Mouse (Mus musculus): Measurements from ENCODE around the gene Calr. TPM values are rescaled to one million over a fixed set of nuclear protein-coding genes. Genes with fewer than 3 reads are reported as not detected.

The Calr gene
- total RNA-seq (2023; ENCODE audit: inconsistent age) = 564 to 720 TPM (median 619 TPM) in 4 replicates

DNA sequence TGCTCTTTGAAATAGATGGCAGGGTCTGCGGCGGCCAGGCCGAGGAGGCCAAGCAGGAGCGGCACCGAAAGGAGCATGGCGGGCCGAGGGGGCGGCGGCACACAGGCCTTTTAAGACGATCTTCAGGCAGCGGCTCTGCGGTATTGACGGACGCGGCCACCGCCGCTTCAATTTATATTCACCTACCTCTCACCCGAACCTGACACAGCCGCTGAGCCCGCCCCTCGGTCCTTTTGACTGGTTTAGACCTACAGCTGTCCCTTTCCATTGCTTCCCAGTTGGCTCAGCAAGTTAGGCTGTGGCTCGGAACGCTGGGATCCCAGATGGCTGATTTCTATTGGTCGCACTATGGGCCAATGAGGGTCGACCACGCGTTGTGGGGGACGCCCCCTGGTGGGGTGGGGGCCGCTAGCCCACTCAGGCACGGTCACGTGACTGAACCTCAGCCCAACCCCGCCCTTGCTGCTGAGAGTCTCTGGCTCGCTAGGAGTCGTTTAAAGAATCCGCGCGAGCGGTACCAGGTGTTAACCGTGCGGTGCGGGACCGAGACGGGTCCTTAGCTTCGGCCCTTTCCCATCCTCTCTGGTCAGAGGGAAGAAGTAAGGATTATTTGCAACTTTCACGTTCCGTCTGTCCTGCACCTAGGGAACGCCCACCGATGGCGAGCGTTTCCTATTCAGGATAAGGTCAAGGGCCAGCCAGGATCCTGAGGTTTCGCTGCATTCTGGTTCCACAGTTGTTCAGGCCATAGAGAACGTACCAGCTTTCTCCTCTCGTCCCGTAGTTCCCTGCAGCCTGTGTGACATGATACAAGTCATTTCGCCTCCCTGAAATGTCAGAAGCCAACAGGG lies at the start of gene Calr:
Gene Calr (minus strand): TSS at position 213 of the 851 bp plus-strand sequence.

DNA sequence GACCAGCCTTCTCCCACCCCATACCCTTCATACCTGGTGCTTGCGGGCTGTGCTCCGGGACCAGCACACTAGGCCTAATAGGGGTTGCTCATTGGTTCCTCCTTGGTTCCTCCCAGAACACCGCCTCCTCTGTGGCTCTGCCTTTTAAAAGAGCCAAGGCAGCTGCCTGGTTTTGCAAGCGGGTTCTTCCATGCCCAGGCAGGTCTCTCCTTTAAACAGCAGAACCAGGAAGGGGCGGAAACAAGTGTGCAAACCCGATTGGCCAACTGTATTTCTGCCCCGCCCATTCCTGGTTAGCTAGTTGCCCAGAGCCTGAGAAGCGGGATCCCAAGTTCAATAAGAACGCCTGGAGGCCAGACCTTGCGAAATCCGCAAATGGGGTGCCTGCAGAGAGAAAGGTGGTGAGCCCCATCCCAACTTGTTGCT lies 47.0 kb upstream of the Calr start, which contains the start of gene Gcdh:
Gene Gcdh (minus strand): TSS at position 213 of the 426 bp plus-strand sequence.

DNA sequence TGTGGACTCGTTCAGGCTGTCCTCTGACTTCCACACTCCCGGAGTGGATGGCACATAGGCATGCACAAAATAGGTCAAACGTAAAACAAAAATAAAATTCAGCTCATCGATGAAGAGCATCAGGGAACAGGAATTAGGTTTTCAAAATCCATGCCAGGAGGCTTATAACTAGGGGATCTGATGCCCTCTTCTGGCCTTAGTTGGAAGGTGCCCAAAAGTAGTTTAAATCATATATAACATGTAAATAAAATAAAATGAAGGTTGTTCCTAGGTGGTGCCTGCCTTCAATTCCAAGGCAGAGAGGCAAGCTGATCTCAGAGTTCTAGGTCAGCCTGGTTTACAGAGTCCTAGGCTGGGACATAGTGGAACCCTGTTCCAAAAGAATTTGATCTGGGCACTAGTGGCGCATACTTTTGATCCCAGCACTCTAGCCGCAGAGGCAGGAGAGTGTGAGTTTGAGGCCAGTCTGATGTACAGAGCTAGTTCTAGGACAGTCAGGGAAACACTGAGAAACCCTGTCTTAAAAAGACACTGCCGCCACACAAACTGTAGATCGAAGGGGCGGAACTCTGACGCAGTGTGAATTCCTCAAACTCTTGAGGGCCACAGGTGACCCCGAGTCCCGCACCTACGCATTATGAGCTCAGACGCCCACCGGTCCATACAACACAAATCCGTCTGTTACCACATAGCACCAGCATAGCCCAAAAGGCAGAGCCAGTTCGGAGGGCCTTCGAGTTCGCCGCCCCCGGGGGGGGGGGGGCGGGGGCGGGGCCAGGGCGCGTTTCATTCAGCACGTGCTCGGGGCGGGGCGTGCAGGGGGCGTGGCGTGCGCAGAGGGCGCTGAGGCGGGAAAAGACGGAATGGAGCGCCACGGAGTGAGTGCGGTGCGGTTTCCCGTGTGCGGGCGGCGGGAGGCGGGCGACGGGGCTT lies 24.9 kb upstream of the Calr start, which contains the start of gene Syce2:
Gene Syce2 (plus strand): TSS at position 736 of the 933 bp plus-strand sequence.

DNA sequence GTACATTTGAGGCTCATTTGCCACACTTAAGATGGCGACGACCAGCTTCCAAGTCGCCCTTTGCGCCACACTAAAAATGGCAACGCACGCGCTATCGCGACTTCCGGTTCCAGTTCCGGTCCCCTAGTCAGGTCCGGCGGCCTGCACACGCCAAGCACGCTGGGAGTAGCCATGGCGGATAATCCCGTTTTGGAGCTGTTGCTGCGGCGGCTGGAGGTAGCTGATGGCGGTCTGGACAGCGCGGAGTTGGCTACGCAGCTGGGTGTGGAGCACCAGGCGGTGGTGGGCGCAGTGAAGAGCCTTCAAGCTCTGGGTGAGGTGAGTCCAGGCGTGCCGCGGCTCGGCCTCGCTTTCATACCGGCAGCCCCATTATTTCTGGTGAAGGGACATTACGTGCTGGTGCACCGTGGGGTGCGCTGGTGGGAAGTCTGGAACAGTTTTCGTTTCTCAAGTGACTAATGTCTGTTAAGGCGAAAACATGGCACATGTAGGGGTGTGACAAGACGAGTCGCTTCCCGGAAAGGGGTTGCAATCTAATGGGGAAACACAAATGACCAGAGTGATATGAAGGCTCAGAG lies 10.2 kb upstream of the Calr start, which contains the start of gene Farsa:
Gene Farsa (plus strand): TSS at position 126 of the 578 bp plus-strand sequence.

DNA sequence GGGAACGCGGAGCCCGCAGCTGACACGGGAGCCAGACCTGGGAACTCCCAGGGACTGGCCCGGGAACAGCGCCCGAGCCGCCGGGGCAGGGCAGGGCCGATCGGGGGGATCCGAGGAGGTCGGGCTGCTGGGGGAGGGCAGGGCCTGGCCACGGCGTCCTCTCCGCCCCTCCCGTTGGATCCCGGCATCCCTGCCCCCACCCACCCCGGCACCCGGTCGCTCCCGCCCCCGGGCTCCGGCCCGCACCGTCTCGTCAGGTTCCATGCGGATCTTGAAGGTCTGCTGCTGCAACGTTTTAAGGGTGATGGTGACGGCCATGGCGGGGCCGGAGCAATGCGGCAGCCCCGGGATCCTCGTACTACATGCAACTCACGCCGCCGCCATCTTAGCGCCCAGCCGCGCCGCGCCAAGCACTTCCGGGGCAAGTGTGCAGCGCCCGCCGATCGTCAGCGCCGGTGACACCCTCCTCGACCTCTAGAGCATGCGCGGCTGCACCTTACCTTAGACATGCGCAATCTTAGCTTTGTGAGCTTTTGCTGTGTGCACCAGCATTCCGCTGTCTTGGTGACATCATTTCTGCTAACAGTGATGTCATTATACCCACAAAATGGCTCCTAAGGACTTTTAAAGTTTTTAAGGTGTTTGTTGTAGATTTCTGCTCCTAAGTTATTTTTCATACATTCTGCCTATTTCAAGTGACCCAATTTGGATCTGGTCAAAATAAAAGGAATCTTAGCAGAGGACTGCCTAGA lies 6.3 kb downstream of the Calr start, which contains the start of gene Rad23a:
Gene Rad23a (minus strand): TSS at position 418 of the 752 bp plus-strand sequence.

DNA sequence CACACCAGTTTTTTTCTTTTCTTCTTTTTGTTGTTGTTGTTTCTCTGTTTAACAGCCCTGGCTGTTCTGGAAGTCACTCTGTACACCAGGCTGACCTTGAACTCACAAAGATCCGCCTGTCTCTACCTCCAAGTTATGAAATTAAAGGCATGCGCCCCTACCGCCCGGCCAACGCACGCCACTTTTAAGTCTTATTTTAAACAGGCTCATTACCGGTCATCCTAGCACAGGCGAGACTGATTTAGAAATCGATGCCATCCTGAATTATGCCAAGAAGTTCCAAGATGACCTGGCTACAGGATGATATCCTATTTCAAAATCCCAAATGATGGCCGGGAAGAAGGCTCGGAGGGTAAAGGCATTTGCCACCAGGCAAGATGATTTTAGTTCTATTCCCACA lies 15.2 kb downstream of the Calr start, which contains the start of gene Gadd45gip1:
Gene Gadd45gip1 (plus strand): TSS at position 33 of the 400 bp plus-strand sequence.

DNA sequence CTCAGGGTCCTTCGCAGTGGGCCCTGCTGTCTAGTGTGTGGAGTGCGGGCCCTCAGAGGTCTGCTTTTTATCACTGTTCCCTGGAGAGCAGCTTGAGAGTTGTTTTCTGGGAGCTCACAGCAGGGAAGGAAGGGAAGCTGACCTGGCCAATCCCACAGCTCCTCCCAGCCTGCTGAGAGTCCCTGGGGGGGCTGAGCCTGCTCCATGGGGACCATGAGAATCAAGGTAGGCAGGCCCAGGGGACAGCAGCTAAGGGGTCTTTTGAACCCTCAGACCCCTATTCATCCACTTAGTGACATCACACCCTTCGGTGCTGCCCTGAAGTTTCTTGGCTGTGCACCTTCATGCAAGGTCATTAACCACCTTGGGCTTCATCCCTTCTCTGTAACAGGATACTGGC lies 24.0 kb downstream of the Calr start, which contains the start of gene Dand5:
Gene Dand5 (minus strand): TSS at position 101 of the 400 bp plus-strand sequence.

DNA sequence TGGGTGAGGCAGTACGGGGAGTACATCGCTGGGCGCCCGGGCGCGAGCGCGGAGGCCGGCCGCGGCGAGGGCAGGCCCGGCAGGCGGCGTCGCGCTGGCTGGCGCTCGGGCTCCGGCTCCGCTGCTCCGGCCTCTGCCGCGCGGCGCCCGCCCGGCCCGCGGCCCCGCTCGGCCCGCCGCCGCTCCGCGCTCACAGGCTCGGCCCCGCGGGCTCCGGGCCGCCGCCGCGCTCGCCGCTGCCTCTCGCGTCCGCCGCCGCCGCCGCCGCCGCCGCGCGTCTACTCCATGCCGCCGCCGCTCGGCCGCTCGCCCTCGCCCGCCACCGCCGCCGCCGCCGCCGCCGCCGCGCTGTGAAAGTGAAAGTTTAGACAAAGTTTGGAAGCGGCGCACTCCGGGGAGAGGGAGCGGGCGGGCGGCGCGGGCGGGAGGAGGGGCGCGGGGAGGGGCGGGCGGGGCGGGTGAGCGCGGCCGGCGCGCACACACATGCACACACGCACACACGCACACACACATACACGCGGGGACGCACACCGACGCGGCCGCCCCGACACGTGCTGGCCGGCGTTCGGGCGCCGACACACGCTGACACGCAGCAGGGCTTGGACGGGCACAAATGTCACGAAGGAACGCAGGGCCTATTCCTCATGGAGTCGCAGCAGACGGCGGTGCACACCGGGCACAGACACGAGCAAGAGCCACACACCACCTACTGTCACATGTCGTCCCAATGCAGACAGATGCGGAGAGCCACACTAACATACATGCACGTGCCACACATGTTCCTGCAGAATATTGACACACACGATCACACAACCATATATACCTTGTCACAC lies 46.5 kb downstream of the Calr start, which contains the start of gene Nfix:
Gene Nfix (minus strand): TSS at position 346 of the 833 bp plus-strand sequence.

Other genes starting within 250 kb of the Calr start
- 211 to 281 TPM (median 245 TPM) in 4 replicates for gene Ier2, start 184.1 kb downstream of the Calr start, total RNA-seq (2023; ENCODE audit: inconsistent age)
- 180 to 199 TPM (median 184 TPM) in 4 replicates for gene Trmt1, start 160.6 kb downstream of the Calr start, total RNA-seq (2023; ENCODE audit: inconsistent age)
- gene Nacc1, start 159.1 kb downstream of the Calr start, total RNA-seq (2023; ENCODE audit: inconsistent age) = 57.6 to 63.9 TPM (median 60.3 TPM) in 4 replicates
- 129 to 151 TPM (median 133 TPM) in 4 replicates for gene Lyl1, start 145.5 kb downstream of the Calr start, total RNA-seq (2023; ENCODE audit: inconsistent age)
- gene G430095P16Rik, start 123.9 kb downstream of the Calr start, total RNA-seq (2023; ENCODE audit: inconsistent age) = not detected in 4 replicates
- 1.4 to 4.3 TPM (median 2.8 TPM) in 4 replicates for gene Nfix, start 46.6 kb downstream of the Calr start, total RNA-seq (2023; ENCODE audit: inconsistent age)
- gene Dand5, start 24.1 kb downstream of the Calr start, total RNA-seq (2023; ENCODE audit: inconsistent age) = 2.2 to 3.3 TPM (median 2.8 TPM) in 4 replicates
- 11.4 to 12.8 TPM (median 11.7 TPM) in 4 replicates for gene Gadd45gip1, start 15.4 kb downstream of the Calr start, total RNA-seq (2023; ENCODE audit: inconsistent age)
- gene Rad23a, start 6.3 kb downstream of the Calr start, total RNA-seq (2023; ENCODE audit: inconsistent age) = 48.0 to 63.3 TPM (median 61.5 TPM) in 4 replicates
- 66.8 to 70.5 TPM (median 68.5 TPM) in 4 replicates for gene Farsa, start 10.1 kb upstream of the Calr start, total RNA-seq (2023; ENCODE audit: inconsistent age)
- 6.1 to 11.9 TPM (median 9.0 TPM) in 4 replicates for gene Syce2, start 25.2 kb upstream of the Calr start, total RNA-seq (2023; ENCODE audit: inconsistent age)
- gene Gcdh, start 47.0 kb upstream of the Calr start, total RNA-seq (2023; ENCODE audit: inconsistent age) = 18.7 to 34.4 TPM (median 31.5 TPM) in 4 replicates
- 0.32 to 0.45 TPM in 2 of 4 replicates, not detected in the others for gene Klf1, start 55.0 kb upstream of the Calr start, total RNA-seq (2023; ENCODE audit: inconsistent age)
- 67.4 to 74.5 TPM (median 72.7 TPM) in 4 replicates for gene Dnase2a, start 61.6 kb upstream of the Calr start, total RNA-seq (2023; ENCODE audit: inconsistent age)
- gene Mast1, start 90.4 kb upstream of the Calr start, total RNA-seq (2023; ENCODE audit: inconsistent age) = 0.16 to 0.57 TPM (median 0.23 TPM) in 4 replicates
- gene Rtbdn, start 100.1 kb upstream of the Calr start, total RNA-seq (2023; ENCODE audit: inconsistent age) = not detected in 4 replicates
- 2.0 TPM in 1 of 4 replicates, not detected in the others for gene Gm49661, start 122.5 kb upstream of the Calr start, total RNA-seq (2023; ENCODE audit: inconsistent age)
- gene Prdx2, start 122.7 kb upstream of the Calr start, total RNA-seq (2023; ENCODE audit: inconsistent age) = 57.4 to 60.7 TPM (median 59.6 TPM) in 4 replicates
- 30.0 to 35.5 TPM (median 33.5 TPM) in 4 replicates for gene Rnaseh2a, start 122.8 kb upstream of the Calr start, total RNA-seq (2023; ENCODE audit: inconsistent age)
- gene Junb, start 131.8 kb upstream of the Calr start, total RNA-seq (2023; ENCODE audit: inconsistent age) = 1,539 to 1,702 TPM (median 1,628 TPM) in 4 replicates
- gene Hook2, start 143.7 kb upstream of the Calr start, total RNA-seq (2023; ENCODE audit: inconsistent age) = 5.9 to 8.3 TPM (median 6.6 TPM) in 4 replicates
- 0.32 TPM in 1 of 4 replicates, not detected in the others for gene Best2, start 167.6 kb upstream of the Calr start, total RNA-seq (2023; ENCODE audit: inconsistent age)
- gene Asna1, start 178.3 kb upstream of the Calr start, total RNA-seq (2023; ENCODE audit: inconsistent age) = 87.6 to 96.1 TPM (median 94.0 TPM) in 4 replicates
- 205 to 226 TPM (median 223 TPM) in 4 replicates for gene Trir, start 179.9 kb upstream of the Calr start, total RNA-seq (2023; ENCODE audit: inconsistent age)
- 38.8 to 49.7 TPM (median 45.7 TPM) in 4 replicates for gene Tnpo2, start 190.0 kb upstream of the Calr start, total RNA-seq (2023; ENCODE audit: inconsistent age)
- 14.4 to 17.5 TPM (median 15.4 TPM) in 4 replicates for gene Fbxw9, start 213.1 kb upstream of the Calr start, total RNA-seq (2023; ENCODE audit: inconsistent age)
- 3.0 TPM in 1 of 4 replicates, not detected in the others for gene Gm5741, start 221.0 kb upstream of the Calr start, total RNA-seq (2023; ENCODE audit: inconsistent age)
- 105 to 138 TPM (median 115 TPM) in 4 replicates for gene Dhps, start 224.8 kb upstream of the Calr start, total RNA-seq (2023; ENCODE audit: inconsistent age)
- gene Wdr83os, start 233.8 kb upstream of the Calr start, total RNA-seq (2023; ENCODE audit: inconsistent age) = 49.2 to 55.9 TPM (median 50.9 TPM) in 4 replicates
- gene Wdr83, start 234.4 kb upstream of the Calr start, total RNA-seq (2023; ENCODE audit: inconsistent age) = 12.5 to 15.1 TPM (median 13.1 TPM) in 4 replicates
- 156 to 176 TPM (median 163 TPM) in 4 replicates for gene Man2b1, start 236.3 kb upstream of the Calr start, total RNA-seq (2023; ENCODE audit: inconsistent age)